ENCODE assay signal across 10 mouse cellular contexts in the genomic region with DNA sequence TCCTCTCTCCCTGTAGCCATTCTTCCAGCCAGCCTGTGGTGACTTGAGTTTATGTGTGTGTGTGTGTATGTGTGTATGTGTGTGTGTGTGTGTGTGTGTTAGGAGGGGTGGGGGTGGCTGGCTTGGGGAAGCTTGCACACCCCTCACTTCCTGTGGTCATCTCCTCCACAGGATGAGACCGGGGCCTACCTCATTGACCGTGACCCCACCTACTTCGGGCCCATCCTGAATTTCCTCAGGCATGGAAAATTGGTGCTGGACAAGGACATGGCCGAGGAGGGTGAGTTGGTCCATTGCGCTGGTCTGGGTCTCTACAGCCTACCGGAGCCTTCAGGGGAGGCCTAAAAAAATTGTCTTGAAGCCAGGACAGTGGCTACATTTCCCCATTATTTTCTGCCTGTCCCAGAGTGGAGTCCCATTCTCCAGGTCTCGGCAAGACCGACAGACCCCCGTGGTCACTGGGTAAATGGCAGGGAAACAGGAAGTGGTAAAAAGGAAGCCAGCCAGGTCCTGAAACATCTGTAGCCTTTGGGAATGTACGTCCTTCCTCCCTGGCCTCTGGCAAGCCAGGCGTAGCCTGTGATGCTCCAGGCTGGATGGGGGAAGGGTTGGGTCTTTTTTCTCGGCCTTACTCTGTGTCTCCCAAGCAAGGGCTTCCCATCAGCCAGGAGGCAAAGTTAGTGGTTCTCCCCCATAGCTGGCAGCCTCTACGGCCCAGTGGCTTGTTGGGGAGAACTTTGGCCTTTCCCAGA. TPM values are rescaled to one million over a fixed set of nuclear protein-coding genes. Genes with fewer than 3 reads are reported as not detected.
DNase-seq lines count a peak whose midpoint lies in the region; ATAC-seq lines count a peak whose summit lies in the region.
"Had no signal": no experiment of that assay in that cellular context is flagged by ENCODE, and none has a peak within 500 bp of the region (broad histone marks: within the 10 kb centered on the region; RNA-seq: fewer than 3 reads in every experiment).

No protein-coding gene starts in this region.

- no peak overlapping the region; the same call in 1 of the 2 replicates for H3K9ac ChIP-seq in embryonic facial prominence, embryonic 12.5 days
- H3K9ac ChIP-seq in limb, embryonic 15.5 days, result no peak overlapping the region

- H3K36me3 ChIP-seq in embryonic facial prominence, embryonic 12.5 days, result peaks cover 21% of the 10 kb centered on the region
- peaks cover 44% of the 10 kb centered on the region for H3K36me3 ChIP-seq in hindbrain, embryonic 10.5 days
- H3K36me3 ChIP-seq in limb, embryonic 15.5 days, result peaks cover 29% of the 10 kb centered on the region

- H3K27me3 ChIP-seq in embryonic facial prominence, embryonic 12.5 days, result no peaks in the 10 kb centered on the region
- H3K27me3 ChIP-seq in hindbrain, embryonic 10.5 days (ENCODE audit: insufficient read depth, poor library complexity, severe bottlenecking), result no peaks in the 10 kb centered on the region
- peaks cover under 1% of the 10 kb centered on the region; the same call in 1 of the 2 replicates for H3K27me3 ChIP-seq in limb, embryonic 15.5 days

- H3K4me1 ChIP-seq in embryonic facial prominence, embryonic 12.5 days, result peaks cover 20% of the 10 kb centered on the region
- H3K4me1 ChIP-seq in hindbrain, embryonic 10.5 days (replicated peaks), result peaks cover 68% of the 10 kb centered on the region
- peaks cover 19% of the 10 kb centered on the region for H3K4me1 ChIP-seq in limb, embryonic 15.5 days

- no peak for ATAC-seq in embryonic facial prominence, embryonic 12.5 days (ENCODE audit: insufficient number of reproducible peaks, insufficient read depth, low FRiP score, low TSS enrichment)
- 0 out of 2 replicates have a peak, but pooled peaks have one; percentile 2 for ATAC-seq in limb, embryonic 15.5 days (ENCODE audit: insufficient number of reproducible peaks, low FRiP score, low TSS enrichment, low read depth)
- no peak for ATAC-seq in monocyte, adult 5-6 weeks (replicated peaks; ENCODE audit: insufficient number of reproducible peaks, low FRiP score, low TSS enrichment, poor library complexity, severe bottlenecking)

- peak overlapping the region; percentile 67 for H3K4me2 ChIP-seq in embryonic facial prominence, embryonic 12.5 days (replicated peaks)
- H3K4me2 ChIP-seq in limb, embryonic 15.5 days, result peak overlapping the region; percentile 80

- 62% methylated on average over 13 of the region's 13 CpGs for WGBS in embryonic facial prominence, embryonic 12.5 days
- 82% methylated on average over 13 of the region's 13 CpGs for whole genome bisulfite sequencing in hindbrain, embryonic 10.5 days
- 66% methylated on average over 13 of the region's 13 CpGs for WGBS in limb, embryonic 15.5 days

- H3K27ac ChIP-seq in embryonic facial prominence, embryonic 12.5 days, result peak overlapping the region; percentile 72; the same call in 1 of the 2 replicates
- peak overlapping the region; percentile 93 for H3K27ac ChIP-seq in hindbrain, embryonic 10.5 days
- peak overlapping the region; percentile 63 for H3K27ac ChIP-seq in limb, embryonic 15.5 days

- peak overlapping the region; percentile 70; the same call in 1 of the 2 replicates for H3K4me3 ChIP-seq in embryonic facial prominence, embryonic 12.5 days
- peak overlapping the region; percentile 83 for H3K4me3 ChIP-seq in hindbrain, embryonic 10.5 days
- peak overlapping the region; percentile 68 for H3K4me3 ChIP-seq in limb, embryonic 15.5 days

- DNase-seq in cerebellum, adult 11-12 months, result peak; percentile 42
- DNase-seq in cerebellum, postnatal 4 days (ENCODE audit: low spot score in 2 of 2), result no peak
- DNase-seq in hindbrain, embryonic 10.5 days (ENCODE audit: low spot score), result no peak
- no peak for DNase-seq in layer of hippocampus, postnatal 25 days (ENCODE audit: extremely low spot score in 1 of 2, low spot score in 1 of 2)
- no peak for DNase-seq in lung, adult 18-20 months

- H3K9me3 ChIP-seq in embryonic facial prominence, embryonic 12.5 days, result no peaks in the 10 kb centered on the region
- H3K9me3 ChIP-seq in hindbrain, embryonic 10.5 days, result no peaks in the 10 kb centered on the region
- no peaks in the 10 kb centered on the region for H3K9me3 ChIP-seq in limb, embryonic 15.5 days

RNA-seq across cellular contexts. Expression of a gene that starts 1.7 kb away (rescaled TPM):
- 56.1 and 58.9 TPM in 2 replicates for polyA plus RNA-seq in embryonic facial prominence, embryonic 12.5 days (2016; fragmentation: Nextera tagmentation; extraction: Ambion mirVana)
- polyA plus RNA-seq in hindbrain, embryonic 10.5 days (2016; fragmentation: Nextera tagmentation; extraction: Ambion mirVana), result 66.4 and 73.5 TPM in 2 replicates
- polyA plus RNA-seq in limb, embryonic 15.5 days (2015; fragmentation: Nextera tagmentation; extraction: Ambion mirVana), result 45.3 and 45.7 TPM in 2 replicates
- total RNA-seq in layer of hippocampus, postnatal 25 days (2021), result 100 to 1,000 TPM; 257 to 260 TPM
- 4.6 to 6.1 TPM (median 5.0 TPM) in 3 replicates for total RNA-seq in monocyte, adult 5-6 weeks (2017)
- total RNA-seq: neutrophil, adult 5-6 weeks had no signal

RNA-seq across cellular contexts. Expression of a gene that starts 23.8 kb away (rescaled TPM):
- polyA plus RNA-seq in embryonic facial prominence, embryonic 12.5 days (2016; fragmentation: Nextera tagmentation; extraction: Ambion mirVana), result 1.6 and 2.1 TPM in 2 replicates
- 1.4 and 1.5 TPM in 2 replicates for polyA plus RNA-seq in hindbrain, embryonic 10.5 days (2016; fragmentation: Nextera tagmentation; extraction: Ambion mirVana)
- 2.1 and 2.4 TPM in 2 replicates for polyA plus RNA-seq in limb, embryonic 15.5 days (2015; fragmentation: Nextera tagmentation; extraction: Ambion mirVana)
- total RNA-seq in layer of hippocampus, postnatal 25 days (2021), result 10 to 100 TPM; 33.6 to 39.4 TPM
- 5.8 to 10.2 TPM (median 8.7 TPM) in 3 replicates for total RNA-seq in monocyte, adult 5-6 weeks (2017)

RNA-seq across cellular contexts. Expression of a gene that starts 24.3 kb away (rescaled TPM):
- polyA plus RNA-seq in embryonic facial prominence, embryonic 12.5 days (2016; fragmentation: Nextera tagmentation; extraction: Ambion mirVana), result 10.1 and 11.9 TPM in 2 replicates
- polyA plus RNA-seq in hindbrain, embryonic 10.5 days (2016; fragmentation: Nextera tagmentation; extraction: Ambion mirVana), result 7.7 and 10.9 TPM in 2 replicates
- 15.4 and 17.1 TPM in 2 replicates for polyA plus RNA-seq in limb, embryonic 15.5 days (2015; fragmentation: Nextera tagmentation; extraction: Ambion mirVana)
- total RNA-seq in layer of hippocampus, postnatal 25 days (2021), result 10 to 100 TPM; 41.4 to 42.4 TPM
- total RNA-seq in monocyte, adult 5-6 weeks (2017), result 2.2 TPM in 1 of 3 replicates, not detected in the others

RNA-seq across cellular contexts. Expression of a gene that starts 34.3 kb away (rescaled TPM):
- polyA plus RNA-seq in embryonic facial prominence, embryonic 12.5 days (2016; fragmentation: Nextera tagmentation; extraction: Ambion mirVana), result not detected in 2 replicates
- polyA plus RNA-seq in hindbrain, embryonic 10.5 days (2016; fragmentation: Nextera tagmentation; extraction: Ambion mirVana), result not detected in 2 replicates
- not detected in 2 replicates for polyA plus RNA-seq in limb, embryonic 15.5 days (2015; fragmentation: Nextera tagmentation; extraction: Ambion mirVana)
- not detected for total RNA-seq in layer of hippocampus, postnatal 25 days (2021)
- total RNA-seq in monocyte, adult 5-6 weeks (2017), result 5.0 TPM in 1 of 3 replicates, not detected in the others
- total RNA-seq: hematopoietic stem cell, adult 5-6 weeks; neutrophil, adult 5-6 weeks had no signal

RNA-seq across cellular contexts. Expression of a gene that starts 38.4 kb away (rescaled TPM):
- 0.66 and 1.4 TPM in 2 replicates for polyA plus RNA-seq in embryonic facial prominence, embryonic 12.5 days (2016; fragmentation: Nextera tagmentation; extraction: Ambion mirVana)
- polyA plus RNA-seq in hindbrain, embryonic 10.5 days (2016; fragmentation: Nextera tagmentation; extraction: Ambion mirVana), result not detected in 2 replicates
- polyA plus RNA-seq in limb, embryonic 15.5 days (2015; fragmentation: Nextera tagmentation; extraction: Ambion mirVana), result 0.24 and 0.83 TPM in 2 replicates
- 1 to 10 TPM in 1 of 2 experiments, under 1 TPM in 1; 0.61 to 4.5 TPM for total RNA-seq in layer of hippocampus, postnatal 25 days (2021)
- 0.58 TPM in 1 of 3 replicates, not detected in the others for total RNA-seq in monocyte, adult 5-6 weeks (2017)
- total RNA-seq: hematopoietic stem cell, adult 5-6 weeks; neutrophil, adult 5-6 weeks had no signal
